Mouse (Mus musculus) adrenal gland, postnatal 25 days (tissue): Measurements from ENCODE around the gene Tapbpl. TPM values are rescaled to one million over a fixed set of nuclear protein-coding genes. Genes with fewer than 3 reads are reported as not detected.

Experiments used
- DNase-seq: peaks from one replicate; pipeline ENCODE4 v3.0.0; 2021; ENCODE audit warnings: mixed read lengths
- microRNA-seq, 2 experiments: library from miRNA; unstranded; fragments of <30 nt; microRNA quantifications; one replicate each; pipeline ENCODE4 v1.2.0; 2021
- total RNA-seq: library from RNA; stranded (reverse); gene quantifications from 2 replicates; pipeline ENCODE4 v1.2.3, GENCODE M21; 2021

Tapbpl gene
- total RNA-seq, 1 experiment from 2014 or later = 9.8 TPM

GRCm38 (mm10) chr6:125196301-125196700 is 35.4 kb downstream of the Tapbpl start:
- DNase-seq = no peak

DNA sequence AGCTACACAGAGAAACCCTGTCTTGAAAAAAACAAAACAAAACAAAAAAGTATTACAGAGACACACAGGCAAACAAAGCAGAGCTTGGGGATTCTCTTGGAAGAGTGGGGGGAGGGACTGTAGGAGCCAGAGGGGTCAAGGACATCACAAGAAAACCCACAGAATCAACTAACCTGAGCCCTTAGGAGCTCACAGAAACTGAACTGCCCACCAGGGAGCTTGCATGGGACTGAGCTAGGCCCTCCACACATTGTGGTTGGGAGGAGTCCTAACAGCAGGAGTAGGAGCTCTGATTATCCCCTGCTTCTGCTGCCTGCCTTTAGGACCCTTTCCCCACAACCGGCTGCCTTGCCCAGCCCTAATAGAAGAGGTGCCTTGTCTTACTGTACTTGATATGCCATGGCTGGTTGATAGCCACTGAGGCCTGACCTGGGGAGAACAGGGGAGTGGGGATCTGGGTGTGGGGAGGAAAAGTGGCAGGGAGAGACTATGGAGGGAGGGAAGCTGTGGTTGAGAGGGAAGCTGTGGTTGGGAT is 36.1 kb downstream of the Tapbpl start:
- DNase-seq = no peak

DNA sequence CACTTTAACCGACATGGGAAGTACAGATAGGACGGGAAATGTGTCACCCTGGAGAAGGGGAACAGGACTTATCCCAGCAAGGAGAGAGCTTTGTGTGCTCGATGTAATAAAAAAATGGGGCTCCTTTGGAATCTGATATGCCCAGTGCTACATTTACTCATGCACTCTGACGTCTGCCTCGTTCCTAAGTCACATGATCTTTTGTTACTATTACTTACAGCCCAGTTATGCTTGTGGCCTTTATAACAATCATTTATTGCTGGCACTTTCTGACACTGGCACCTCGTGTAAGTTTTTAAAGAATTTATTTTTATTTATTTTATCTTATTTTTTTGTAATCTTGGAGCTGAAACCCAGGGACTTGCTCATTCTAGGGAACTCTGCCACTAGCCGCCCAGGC is 38.3 kb downstream of the Tapbpl start:
- DNase-seq = no peak

DNA sequence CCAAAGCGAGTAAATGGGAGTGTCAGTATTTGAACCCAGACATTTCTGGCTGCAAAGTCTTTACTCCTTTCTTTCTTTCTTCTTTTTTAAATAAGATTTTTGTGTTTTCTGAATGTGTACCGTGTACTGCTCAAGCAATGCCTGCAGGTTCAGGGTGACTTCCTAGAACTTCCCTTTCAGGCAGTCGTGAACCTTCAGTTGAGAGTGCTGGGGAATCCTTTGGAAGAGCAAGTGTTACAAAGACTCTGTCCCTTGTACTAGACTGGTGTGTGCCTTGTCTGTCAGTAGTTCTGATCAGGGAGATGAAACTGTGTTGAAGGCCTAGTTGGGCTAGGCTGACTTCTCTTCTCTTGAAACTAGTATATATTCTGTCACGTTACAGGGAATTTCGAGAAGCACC is 38.8 kb downstream of the Tapbpl start:
- DNase-seq = no peak

DNA sequence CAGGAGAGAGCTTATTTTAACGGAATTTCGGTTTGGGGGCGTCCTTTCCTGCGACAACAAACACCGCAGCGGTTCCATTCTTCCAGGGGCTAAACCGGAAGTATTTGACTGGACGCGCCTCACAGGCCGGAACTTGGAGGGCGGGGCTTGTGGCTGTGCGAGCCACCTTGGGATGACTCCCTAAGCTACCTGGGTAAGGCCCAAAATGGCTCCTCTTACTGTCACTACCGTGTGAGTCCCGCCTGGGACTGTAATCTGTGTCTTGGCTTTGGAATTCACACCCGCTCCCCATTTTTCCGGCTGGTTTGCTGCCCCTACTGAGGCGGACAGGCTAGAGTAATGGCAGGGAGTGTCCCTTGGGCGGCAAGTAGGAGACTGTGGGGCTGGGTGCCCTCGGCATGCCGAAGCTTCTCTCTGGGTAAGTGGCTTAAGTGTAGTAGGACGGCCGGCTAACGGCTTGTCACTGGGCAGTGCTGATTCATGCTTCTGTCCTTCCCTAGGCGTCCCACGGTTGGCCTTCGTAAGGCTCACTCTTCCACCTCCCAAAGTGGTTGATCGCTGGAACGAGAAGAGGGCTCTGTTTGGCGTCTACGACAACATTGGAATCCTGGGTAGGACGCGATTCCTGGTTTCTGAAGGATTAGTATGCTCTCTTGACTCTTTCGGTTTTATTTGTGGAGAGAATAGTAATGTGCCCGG is 39.5 kb downstream of the Tapbpl start:
- DNase-seq = peak; percentile 91

- DNase-seq = peak; percentile 98
These were observed 40.2 kb downstream of the Tapbpl start, which contains the start of the genes Ncapd2 and Mrpl51 for GRCm38 (mm10) chr6:125191332-125192015. Gene Ncapd2 (minus strand): TSS chr6:125191701. Gene Mrpl51 (plus strand): TSS chr6:125191801.

DNA sequence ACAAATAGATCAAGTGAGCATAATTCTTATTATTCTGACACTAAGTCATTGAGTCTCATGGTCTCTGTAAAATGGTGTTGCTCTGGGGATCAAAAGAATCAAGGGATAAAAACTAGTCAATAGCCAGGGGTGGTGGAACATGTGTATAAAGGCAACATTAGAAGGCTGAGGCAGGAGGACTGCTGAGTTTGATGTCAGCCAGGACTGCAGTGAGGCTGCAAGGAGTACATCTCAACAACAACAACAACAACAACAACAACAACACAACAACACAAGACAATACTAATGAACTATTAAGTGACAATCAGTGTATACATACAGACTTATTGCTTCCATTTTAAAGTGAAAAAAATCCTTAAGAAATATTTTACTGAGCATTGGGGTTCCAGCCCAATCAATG is 40.8 kb downstream of the Tapbpl start:
- no peak for DNase-seq

- no peak for DNase-seq
These were observed 45.5 kb downstream of the Tapbpl start for GRCm38 (mm10) chr6:125186203-125186602.

DNA sequence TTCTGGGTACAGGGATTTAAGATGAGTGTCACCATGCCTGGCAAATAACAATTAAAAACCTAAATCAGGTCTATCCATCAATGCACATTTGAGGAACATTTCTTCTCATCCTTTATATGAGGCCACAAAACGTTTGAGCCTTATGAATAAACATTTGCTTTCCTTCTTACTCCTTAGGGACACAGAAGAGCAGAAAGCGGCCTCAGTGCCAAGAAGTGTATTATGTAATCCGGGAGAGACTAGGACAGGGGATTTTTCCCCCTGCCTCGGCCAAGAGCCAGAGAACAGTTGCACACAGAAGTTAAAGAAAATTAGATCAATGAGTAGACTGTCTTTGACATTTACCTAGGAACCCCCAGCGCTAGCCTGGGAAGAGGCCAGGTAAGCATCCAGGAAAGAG is 49.5 kb downstream of the Tapbpl start:
- no peak for DNase-seq

- DNase-seq = peak; percentile 60
These were observed 52.1 kb downstream of the Tapbpl start for GRCm38 (mm10) chr6:125179601-125180000.

GRCm38 (mm10) chr6:125175469-125175868 is 56.2 kb downstream of the Tapbpl start:
- no peak for DNase-seq

Small RNA genes within 50 kb of the gene (microRNA-seq; reads per million reads assigned to microRNA genes)
- gene Mir3098 = 0 to 0.36 reads per million in 2 experiments
- 0 reads per million in 2 experiments for gene Mir8113

Other genes starting within 250 kb of the Tapbpl start
- gene Pianp, start 235.2 kb downstream of the Tapbpl start, total RNA-seq = 1.2 and 2.1 TPM in 2 replicates
- 59.6 and 61.3 TPM in 2 replicates for gene Zfp384, start 222.7 kb downstream of the Tapbpl start, total RNA-seq
- 82.3 and 102 TPM in 2 replicates for gene Ing4, start 192.1 kb downstream of the Tapbpl start, total RNA-seq
- 10.4 and 11.7 TPM in 2 replicates for gene Acrbp, start 182.2 kb downstream of the Tapbpl start, total RNA-seq
- gene Lpar5, start 163.9 kb downstream of the Tapbpl start, total RNA-seq = 0.36 TPM in 1 of 2 replicates, not detected in the other
- gene Chd4, start 135.9 kb downstream of the Tapbpl start, total RNA-seq = 175 and 203 TPM in 2 replicates
- 36.2 and 44.0 TPM in 2 replicates for gene Nop2, start 100.0 kb downstream of the Tapbpl start, total RNA-seq
- 27.8 and 43.8 TPM in 2 replicates for gene Iffo1, start 86.6 kb downstream of the Tapbpl start, total RNA-seq
- 1,475 and 1,510 TPM in 2 replicates for gene Gapdh, start 65.4 kb downstream of the Tapbpl start, total RNA-seq
- gene Ncapd2, start 40.2 kb downstream of the Tapbpl start, total RNA-seq = 35.6 and 48.3 TPM in 2 replicates
- 158 and 198 TPM in 2 replicates for gene Mrpl51, start 40.1 kb downstream of the Tapbpl start, total RNA-seq
- 81.4 and 102 TPM in 2 replicates for gene Vamp1, start 16.3 kb downstream of the Tapbpl start, total RNA-seq
- 0.79 TPM in 1 of 2 replicates, not detected in the other for gene Cd27, start 5.2 kb upstream of the Tapbpl start, total RNA-seq
- gene Tuba3a, start 54.2 kb upstream of the Tapbpl start, total RNA-seq = not detected in 2 replicates
- gene Ltbr, start 82.0 kb upstream of the Tapbpl start, total RNA-seq = 78.7 and 91.8 TPM in 2 replicates
- gene Scnn1a, start 88.8 kb upstream of the Tapbpl start, total RNA-seq = 1.6 and 1.9 TPM in 2 replicates
- 247 and 250 TPM in 2 replicates for gene Tnfrsf1a, start 117.5 kb upstream of the Tapbpl start, total RNA-seq
- 0.30 and 0.38 TPM in 2 replicates for gene Plekhg6, start 148.9 kb upstream of the Tapbpl start, total RNA-seq